ENCODE assay signal across 8 mouse cellular contexts in the genomic region with DNA sequence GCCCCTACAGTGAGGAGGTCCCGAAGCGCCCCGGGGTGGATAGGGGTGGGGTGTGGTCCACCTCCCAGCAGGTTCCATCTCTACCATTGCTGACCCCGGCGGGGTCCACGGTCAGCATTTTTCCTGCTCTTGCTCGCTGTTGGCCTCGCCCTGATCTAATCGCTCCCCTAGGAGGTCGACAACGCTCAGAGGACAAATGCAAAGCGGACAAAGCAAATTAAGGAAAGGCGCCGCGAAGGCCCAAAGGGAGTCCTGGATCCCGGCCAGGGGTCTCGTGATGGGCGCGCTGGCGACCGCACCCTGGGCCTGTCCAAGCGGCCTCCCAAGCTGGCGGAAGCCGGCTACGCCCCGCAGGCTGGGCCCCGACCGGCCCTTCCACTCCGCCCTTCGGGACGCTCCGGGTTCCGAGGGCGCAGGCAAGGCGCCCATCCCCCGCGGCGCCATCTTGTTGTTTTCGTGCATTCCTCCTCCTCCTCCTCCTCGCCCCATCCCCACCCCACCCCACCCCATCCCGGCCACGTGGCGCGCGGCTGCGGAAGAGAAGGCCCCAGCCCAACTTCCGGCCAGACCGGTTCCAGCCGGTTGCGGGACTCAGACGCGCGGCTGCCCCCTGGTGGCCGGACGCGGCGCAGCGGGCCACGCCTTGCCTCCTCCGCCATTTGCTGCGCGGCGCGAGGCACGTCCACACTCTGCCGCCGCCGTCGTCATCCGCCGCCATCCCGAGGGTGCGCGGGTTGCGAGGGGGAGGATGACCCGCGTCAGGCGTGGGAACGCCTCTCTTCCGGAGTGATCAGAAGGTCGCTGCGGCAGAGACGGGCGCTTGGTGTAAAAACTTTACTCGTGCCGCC.
DNase-seq lines count a peak whose midpoint lies in the region; ATAC-seq lines count a peak whose summit lies in the region.

No protein-coding gene starts in this region.

- H3K9me3 ChIP-seq in hindbrain, embryonic 16.5 days (ENCODE audit: control insufficient read depth, low read length): no peaks in the 10 kb centered on the region

- peaks cover 11% of the 10 kb centered on the region for H3K4me1 ChIP-seq in hindbrain, embryonic 16.5 days (ENCODE audit: control insufficient read depth, insufficient read depth, low read depth, low read length)

- no peaks in the 10 kb centered on the region for H3K36me3 ChIP-seq in hindbrain, embryonic 16.5 days (ENCODE audit: control insufficient read depth, insufficient read depth, low read length)

- no peaks in the 10 kb centered on the region for H3K27me3 ChIP-seq in hindbrain, embryonic 16.5 days (replicated peaks; ENCODE audit: control insufficient read depth, insufficient read depth, low read length)

- peak overlapping the region; percentile 76 for H3K4me2 ChIP-seq in hindbrain, embryonic 16.5 days (ENCODE audit: low read length)

- H3K9ac ChIP-seq in hindbrain, embryonic 16.5 days (ENCODE audit: low read depth, low read length): peak overlapping the region; percentile 94

- peak overlapping the region; percentile 53 for H3K4me3 ChIP-seq in hindbrain, embryonic 16.5 days (ENCODE audit: low read length)

- ATAC-seq in hindbrain, embryonic 16.5 days: peak; percentile 97

- peak; percentile 99 for DNase-seq in ZHBTc4 (ENCODE audit: low read depth, low spot score)
- DNase-seq in cerebellum, postnatal 4 days (ENCODE audit: low spot score in 2 of 2): peak; percentile 100
- peak; percentile 99 for DNase-seq in gastrocnemius, adult 18-20 months (ENCODE audit: low spot score)
- peak; percentile 99 for DNase-seq in left cerebral cortex, adult 18-20 months (ENCODE audit: low spot score in 2 of 2)
- peak; percentile 99 to 100 for DNase-seq in lung, postnatal 4 days
- DNase-seq in retina, postnatal 1 day: peak; percentile 99
- peak; percentile 99 for DNase-seq in thymus, postnatal 4 days

- peak overlapping the region; percentile 100 for H3K27ac ChIP-seq in hindbrain, embryonic 16.5 days (ENCODE audit: low read depth, low read length)

- WGBS in hindbrain, embryonic 16.5 days: under 1% methylated on average over 59 of the region's 86 CpGs

Comparison
In these comparisons a context has a peak if more than half of its experiments do, and no peak if none do; other contexts are left out.
1. Peak in every context shown above with its lines: DNase-seq, ATAC-seq, H3K4me3 ChIP-seq and H3K27ac ChIP-seq.